Mouse (Mus musculus) ES-E14 (cell line): ENCODE data around the gene Bach2.

ENCODE experiments used
- HCFC1 ChIP-seq: IDR thresholded peaks from 2 replicates; pipeline ENCODE4 v1.6.1; 2012; ENCODE audit warnings: low read length, inconsistent platforms, borderline replicate concordance; ENCODE audit not compliant: insufficient read depth
- ZC3H11A ChIP-seq: IDR thresholded peaks from 2 replicates; pipeline ENCODE4 v1.6.1; 2012; ENCODE audit warnings: low read depth, mild to moderate bottlenecking, inconsistent platforms, low read length, borderline replicate concordance
- ZNF384 ChIP-seq: IDR thresholded peaks from 2 replicates; pipeline ENCODE4 v1.6.1; 2012; ENCODE audit warnings: low read depth, low read length, inconsistent platforms

- TF ChIP-seq HCFC1 (no peak), ZC3H11A (no peak), ZNF384 (no peak)
Measured at GRCm38 (mm10) chr4:32245586-32245985, 7.0 kb downstream of the Bach2 start.
